Mouse (Mus musculus): ENCODE measurements around the gene Smad5.

Smad5 gene

GRCm38 (mm10) chr13:56700981-56701380 lies 1.8 kb upstream of the Smad5 start:
- in situ Hi-C loops (cut with MboI; ENCODE audit: unreplicated experiment in 2 of 2), result no loop called here

GRCm38 (mm10) chr13:56701924-56702323 lies 886 bp upstream of the Smad5 start:
- in situ Hi-C loops (cut with MboI; ENCODE audit: unreplicated experiment in 2 of 2), result no loop called here

DNA sequence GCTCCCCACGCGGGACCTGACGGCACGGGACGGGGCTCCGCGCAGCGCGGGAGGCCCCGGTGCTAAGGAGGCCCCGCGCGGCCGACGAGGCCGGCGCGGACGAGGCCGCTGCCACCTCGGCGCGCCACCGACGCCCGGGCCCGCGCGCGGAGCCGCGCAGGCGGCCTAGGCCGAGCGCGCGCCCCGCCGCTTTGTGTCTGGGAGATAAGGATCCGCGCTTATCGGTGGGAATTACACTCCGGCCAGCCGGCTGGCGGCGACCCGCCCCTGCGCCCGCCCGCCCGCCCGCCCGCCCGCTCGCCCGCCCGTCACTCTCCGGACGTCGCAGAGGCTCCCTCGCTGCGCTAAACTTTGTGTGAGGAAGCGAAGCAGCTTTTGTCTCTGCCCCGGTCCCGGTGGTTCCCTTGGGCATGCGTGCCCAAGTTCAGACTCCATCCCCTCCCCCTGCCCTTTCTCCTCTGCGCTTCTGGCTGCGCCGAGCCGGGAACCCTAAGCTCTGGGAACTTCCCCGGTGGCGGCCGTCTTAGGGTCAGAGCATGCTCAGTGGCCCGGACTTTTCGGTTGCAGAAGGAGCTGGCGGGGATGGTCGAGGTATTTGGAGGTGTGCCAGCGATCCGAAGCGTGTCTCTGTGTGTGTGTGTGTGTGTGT lies 536 bp downstream of the Smad5 start:
- in situ Hi-C loops (cut with MboI; ENCODE audit: unreplicated experiment in 2 of 2), result no loop called here

DNA sequence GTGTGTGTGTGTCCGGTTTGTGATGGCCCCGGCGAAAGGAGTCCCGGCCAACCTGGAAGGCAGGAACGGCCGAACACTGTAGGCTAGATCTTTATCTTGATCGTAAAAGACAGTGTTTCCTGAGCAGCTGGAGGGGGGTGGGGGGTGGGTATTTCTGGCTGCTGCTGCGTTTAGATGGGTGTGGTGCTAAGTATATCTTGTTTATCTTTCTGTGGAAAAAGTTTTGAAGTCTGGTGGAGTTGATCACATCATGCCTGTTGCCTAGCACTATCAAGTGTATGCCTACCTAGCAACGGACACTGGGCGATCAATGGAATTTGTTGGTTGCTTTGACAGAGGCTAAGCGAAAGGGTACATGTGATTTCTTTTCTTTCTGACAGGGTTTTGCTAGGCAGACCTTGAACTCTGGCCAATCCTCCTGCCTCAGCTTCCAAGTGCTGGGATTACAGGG lies 1.1 kb downstream of the Smad5 start:
- in situ Hi-C loops (cut with MboI; ENCODE audit: unreplicated experiment in 2 of 2), result no loop called here

GRCm38 (mm10) chr13:56704596-56704995 lies 1.8 kb downstream of the Smad5 start:
- in situ Hi-C loops (cut with MboI; ENCODE audit: unreplicated experiment in 2 of 2), result no loop called here

GRCm38 (mm10) chr13:56707111-56707510 lies 4.3 kb downstream of the Smad5 start:
- in situ Hi-C loops (cut with MboI; ENCODE audit: unreplicated experiment in 2 of 2), result no loop called here

GRCm38 (mm10) chr13:56707606-56708005 lies 4.8 kb downstream of the Smad5 start:
- in situ Hi-C loops (cut with MboI; ENCODE audit: unreplicated experiment in 2 of 2), result no loop called here

DNA sequence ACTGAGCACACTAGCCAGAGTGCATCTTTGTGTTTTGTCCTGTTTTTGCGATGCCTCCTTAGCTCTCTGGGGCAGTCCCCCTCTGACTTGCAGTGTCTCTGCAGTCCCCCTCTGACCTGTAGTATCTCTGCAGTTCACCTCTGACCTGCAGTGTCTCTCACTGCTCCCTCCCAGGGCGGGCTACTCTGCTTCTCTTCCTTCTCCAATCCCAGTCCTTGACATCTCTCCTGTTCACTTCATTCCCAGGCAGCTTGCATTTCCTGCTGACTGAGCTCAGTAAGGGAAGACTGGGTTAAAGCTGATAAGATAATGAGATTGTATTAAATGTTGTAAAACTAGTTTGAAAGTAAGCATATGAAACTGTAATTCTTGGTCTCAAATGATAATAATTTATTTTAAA lies 7.8 kb downstream of the Smad5 start:
- in situ Hi-C loops (cut with MboI; ENCODE audit: unreplicated experiment in 2 of 2), result no loop called here

DNA sequence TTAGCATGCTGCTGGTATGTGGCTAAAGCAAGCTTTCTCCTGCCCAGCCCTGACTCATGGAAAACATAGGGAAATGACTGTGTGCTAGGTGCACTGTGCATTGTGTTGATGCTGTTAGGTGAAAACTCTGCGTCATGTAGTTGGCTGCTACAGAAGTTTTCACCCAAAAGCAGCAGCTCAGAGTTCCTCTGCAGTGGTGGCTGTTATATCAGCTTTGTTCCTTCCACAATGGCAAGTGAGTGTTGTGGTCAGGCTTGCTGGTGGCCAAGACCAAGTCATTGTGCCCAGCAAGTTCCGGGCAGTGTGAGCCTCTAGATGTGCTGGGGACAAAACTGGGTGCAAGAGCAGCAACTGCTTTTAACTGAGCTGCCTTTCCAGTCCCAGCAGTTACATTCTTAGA lies 9.4 kb downstream of the Smad5 start:
- in situ Hi-C loops (cut with MboI; ENCODE audit: unreplicated experiment in 2 of 2), result no loop called here

- in situ Hi-C loops (cut with MboI; ENCODE audit: unreplicated experiment in 2 of 2), result no loop called here
These were observed 23.7 kb downstream of the Smad5 start for GRCm38 (mm10) chr13:56726551-56726950.

DNA sequence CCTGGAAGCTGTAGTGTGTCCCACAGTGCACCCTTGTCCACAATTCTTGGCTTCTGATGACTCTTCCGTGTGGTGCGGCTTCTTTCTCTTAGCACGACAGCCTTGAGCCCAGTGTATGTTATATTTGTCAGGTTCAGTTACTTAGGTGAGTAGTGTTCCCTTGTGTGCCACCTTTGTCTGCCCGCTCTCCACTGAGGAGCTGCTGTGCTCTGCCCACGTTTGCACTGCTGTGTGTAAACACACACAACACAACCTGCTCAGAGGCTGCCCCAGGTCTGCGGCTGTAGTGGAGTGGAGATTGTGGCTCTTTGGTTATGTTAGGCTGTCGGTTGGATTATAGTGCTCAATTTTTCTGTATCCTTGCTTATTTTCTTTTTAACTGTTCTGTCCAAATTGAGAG lies 26.2 kb downstream of the Smad5 start:
- in situ Hi-C loops (cut with MboI; ENCODE audit: unreplicated experiment in 2 of 2), result no loop called here

- in situ Hi-C loops (cut with MboI; ENCODE audit: unreplicated experiment in 2 of 2), result loop anchor here (10.0 kb wide), 2 partner anchors 80 to 160 kb away; no protein-coding TSS in a partner anchor
These were observed 31.8 kb downstream of the Smad5 start for GRCm38 (mm10) chr13:56734617-56735016.

DNA sequence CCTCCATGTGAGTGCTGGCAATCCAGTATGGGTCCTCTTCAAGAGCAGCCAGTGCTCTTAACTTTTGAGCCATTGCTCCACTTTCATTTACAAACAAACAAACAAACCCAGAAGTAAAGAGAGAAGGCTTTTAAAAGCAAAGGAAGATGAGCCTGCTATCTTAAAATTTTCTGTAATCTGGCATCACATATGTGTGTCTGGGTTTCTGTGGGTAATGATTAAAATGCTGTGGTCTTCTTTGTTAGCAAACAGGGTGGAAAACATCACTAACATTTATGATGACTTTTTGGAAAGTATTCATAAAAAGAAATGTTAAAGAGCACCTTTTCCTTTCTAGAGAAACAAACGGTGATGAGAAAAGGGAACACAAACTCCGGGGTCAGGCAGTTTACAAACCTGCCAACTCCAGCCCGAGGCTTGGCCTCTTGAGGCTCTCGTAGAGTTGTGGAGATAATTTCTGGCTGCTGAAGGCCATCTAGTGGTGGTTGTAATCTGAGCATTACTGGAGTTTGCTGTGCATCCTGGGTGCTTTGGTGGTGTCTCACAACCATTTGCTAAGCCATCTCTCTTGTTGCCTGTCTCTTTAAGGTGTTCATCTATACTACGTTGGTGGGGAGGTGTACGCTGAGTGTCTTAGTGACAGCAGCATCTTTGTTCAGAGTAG lies 32.5 kb downstream of the Smad5 start:
- in situ Hi-C loops (cut with MboI; ENCODE audit: unreplicated experiment in 2 of 2), result loop anchor here (10.0 kb wide), 2 partner anchors 81 to 161 kb away; no protein-coding TSS in a partner anchor

- in situ Hi-C loops (cut with MboI; ENCODE audit: unreplicated experiment in 2 of 2), result loop anchor here (10.0 kb wide), 2 partner anchors 85 to 165 kb away; no protein-coding TSS in a partner anchor
These were observed 36.7 kb downstream of the Smad5 start for GRCm38 (mm10) chr13:56739556-56739955.

DNA sequence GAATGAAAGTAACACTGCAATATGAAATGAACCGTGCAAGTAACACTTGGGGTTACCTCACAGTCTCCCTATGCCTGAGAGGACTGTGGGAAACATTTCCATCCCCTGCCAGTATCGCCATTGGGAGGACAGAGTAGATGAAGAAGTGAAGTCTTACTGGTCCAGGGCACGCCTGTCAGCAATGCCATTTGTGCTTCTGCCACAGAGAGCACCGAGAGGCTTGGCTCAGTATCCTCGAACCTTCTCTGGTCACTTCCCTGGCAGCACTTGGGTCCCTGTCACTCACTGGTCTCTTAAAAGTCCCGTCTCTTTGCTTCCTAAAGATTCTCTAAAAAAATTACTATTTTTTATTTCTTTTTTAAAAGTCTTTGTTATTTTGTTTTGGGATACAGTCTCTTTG lies 37.7 kb downstream of the Smad5 start:
- in situ Hi-C loops (cut with MboI; ENCODE audit: unreplicated experiment in 2 of 2), result no loop called here

DNA sequence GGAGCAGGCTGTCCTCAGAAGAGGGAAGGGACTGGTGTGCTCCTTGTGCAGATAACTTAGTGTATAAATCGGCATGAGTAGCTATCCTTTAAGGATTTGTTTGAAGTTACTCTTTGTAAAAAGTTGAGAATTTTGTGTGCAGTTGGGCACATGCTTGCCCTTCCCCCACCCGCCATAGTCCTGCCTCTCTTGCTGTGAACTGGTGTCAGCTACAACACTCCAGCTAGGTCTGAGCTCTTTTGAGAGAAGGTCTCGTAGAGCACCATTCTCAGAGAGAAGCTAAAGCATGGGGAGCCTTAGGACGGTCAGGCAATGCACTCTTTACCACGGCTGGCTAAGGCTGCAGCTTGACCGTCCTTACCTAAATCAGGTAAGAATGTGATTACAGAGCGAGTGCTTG lies 38.9 kb downstream of the Smad5 start:
- in situ Hi-C loops (cut with MboI; ENCODE audit: unreplicated experiment in 2 of 2), result no loop called here

GRCm38 (mm10) chr13:56742325-56742901 lies 39.6 kb downstream of the Smad5 start:
- in situ Hi-C loops (cut with MboI; ENCODE audit: unreplicated experiment in 2 of 2), result no loop called here

- in situ Hi-C loops (cut with MboI; ENCODE audit: unreplicated experiment in 2 of 2), result no loop called here
These were observed 44.1 kb downstream of the Smad5 start for GRCm38 (mm10) chr13:56746739-56747532.

- in situ Hi-C loops (cut with MboI; ENCODE audit: unreplicated experiment in 2 of 2), result no loop called here
These were observed 44.7 kb downstream of the Smad5 start for GRCm38 (mm10) chr13:56747554-56747953.

DNA sequence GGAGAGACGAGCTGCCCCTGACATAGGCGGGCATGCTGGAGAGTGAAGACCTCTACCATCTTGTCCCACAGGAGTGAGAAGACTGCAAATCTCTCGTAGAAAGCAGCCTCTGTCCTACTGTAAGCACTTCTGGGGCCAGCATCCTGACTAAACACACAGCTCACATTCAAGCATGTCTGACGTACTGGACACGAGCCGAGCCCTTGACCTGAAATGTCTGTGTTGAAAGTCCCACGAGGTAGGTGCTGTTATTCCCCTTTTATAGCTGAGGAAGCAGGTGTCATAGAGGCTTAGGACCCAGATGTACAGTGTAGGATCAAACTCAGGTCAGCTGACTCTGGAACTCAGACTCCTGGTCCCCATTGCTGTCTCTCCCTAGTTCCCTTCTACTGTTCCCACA lies 46.6 kb downstream of the Smad5 start:
- in situ Hi-C loops (cut with MboI; ENCODE audit: unreplicated experiment in 2 of 2), result no loop called here

DNA sequence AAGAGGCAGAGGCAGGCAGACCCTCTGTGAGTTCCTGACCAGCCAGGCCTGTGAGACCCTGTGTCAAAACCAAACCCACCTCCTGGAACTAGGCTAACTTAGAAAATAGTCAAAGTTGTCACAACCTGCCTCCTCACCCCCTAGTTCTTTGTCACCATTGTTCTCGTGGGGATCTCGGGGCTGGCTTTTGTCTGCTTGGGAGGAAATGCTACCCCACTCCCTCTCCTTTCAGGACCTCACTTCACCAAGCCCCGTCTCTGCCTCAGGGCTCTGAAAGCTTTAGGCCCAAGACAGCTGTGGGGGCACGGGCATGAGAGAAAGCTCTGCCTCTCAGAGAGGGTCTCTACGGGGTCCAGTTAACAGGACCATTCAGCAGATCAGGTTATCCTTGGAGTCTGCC lies 49.0 kb downstream of the Smad5 start:
- in situ Hi-C loops (cut with MboI; ENCODE audit: unreplicated experiment in 2 of 2), result loop anchor here in 1 of 2 experiments (5.0 to 25.0 kb wide), 2 partner anchors 94 to 189 kb away; no protein-coding TSS in a partner anchor
